Mouse (Mus musculus): ENCODE results near the gene Ly75. TPM values are rescaled to one million over a fixed set of nuclear protein-coding genes. Genes with fewer than 3 reads are reported as not detected.

The Ly75 gene
- total and polyA plus RNA-seq, 3 experiments, result 1.1 to 2.2 TPM; not detected in 1

- H3K27me3 ChIP-seq (ENCODE audit: control insufficient read depth in 1 of 2, insufficient read depth in 2 of 2, low read length in 2 of 2), result no peaks in the 10 kb centered on the region; a peak in 1 of 4 replicates
- no peak for DNase-seq (ENCODE audit: low read depth, low spot score)
- H3K36me3 ChIP-seq (ENCODE audit: control insufficient read depth in 1 of 2, insufficient read depth in 2 of 2, low read length in 2 of 2), result no peaks in the 10 kb centered on the region; a peak in 2 of 4 replicates
- H3K27ac ChIP-seq (ENCODE audit: control insufficient read depth, low read depth, low read length), result no peak overlapping the region
- H3K4me1 ChIP-seq (ENCODE audit: control insufficient read depth in 1 of 2, insufficient read depth in 2 of 2, low read length in 2 of 2), result peaks cover under 1 to 9% of the 10 kb centered on the region in 2 experiments; a peak in 3 of 4 replicates
- H3K79me2 ChIP-seq (ENCODE audit: control insufficient read depth, insufficient read depth, low read length, poor library complexity), result no peaks in the 10 kb centered on the region
- no peaks in the 10 kb centered on the region for H3K9me3 ChIP-seq (replicated peaks; ENCODE audit: insufficient read depth, low read length)
- TF ChIP-seq POLR2AphosphoS2 (IDR thresholded peaks at IDR 0.05; ENCODE audit: low read length) (no peak), MYC (IDR thresholded peaks at IDR 0.05; ENCODE audit: low read depth, low read length) (no peak), SIN3A (IDR thresholded peaks at IDR 0.05; ENCODE audit: low read length) (no peak), NELFE (IDR thresholded peaks at IDR 0.05; ENCODE audit: low read depth, low read length) (no peak)
- no peak overlapping the region for H3K4me3 ChIP-seq (ENCODE audit: control insufficient read depth in 1 of 2, insufficient read depth in 1 of 2, low read depth in 2 of 2, low read length in 2 of 2)
- no peak overlapping the region for H3K9ac ChIP-seq (ENCODE audit: control insufficient read depth, low read depth, low read length, poor library complexity, severe bottlenecking)
Observed at GRCm38 (mm10) chr2:60392286-60392685, 9.2 kb upstream of the Ly75 start.

DNA sequence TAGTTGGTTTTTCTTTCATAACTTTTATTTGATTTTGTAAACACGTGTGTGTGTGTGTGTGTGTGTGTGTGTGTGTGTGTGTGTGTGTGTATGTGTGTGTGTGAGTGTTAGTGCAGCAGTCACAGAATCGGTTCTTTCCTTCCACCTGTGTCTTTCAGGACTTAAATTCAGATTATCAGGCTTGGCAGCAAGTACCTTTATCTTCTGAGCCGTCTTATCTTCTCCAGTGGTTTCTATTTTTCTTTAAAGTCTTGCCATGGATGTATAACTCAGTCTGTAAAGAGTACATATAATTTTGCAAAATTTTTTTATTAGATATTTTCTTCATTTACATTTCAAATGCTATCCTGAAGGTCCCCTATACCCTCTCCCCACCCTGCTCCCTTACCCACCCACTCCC is 4.3 kb upstream of the Ly75 start:
- DNase-seq (ENCODE audit: low read depth, low spot score), result peak; percentile 8
- H3K9me3 ChIP-seq (replicated peaks; ENCODE audit: insufficient read depth, low read length), result no peaks in the 10 kb centered on the region
- peaks cover 0 to 14% of the 10 kb centered on the region in 2 experiments; a peak in 2 of 4 replicates for H3K36me3 ChIP-seq (ENCODE audit: control insufficient read depth in 1 of 2, insufficient read depth in 2 of 2, low read length in 2 of 2)
- H3K4me3 ChIP-seq (ENCODE audit: control insufficient read depth in 1 of 2, insufficient read depth in 1 of 2, low read depth in 2 of 2, low read length in 2 of 2), result no peak overlapping the region
- H3K4me1 ChIP-seq (ENCODE audit: control insufficient read depth in 1 of 2, insufficient read depth in 2 of 2, low read length in 2 of 2), result peaks cover 4 to 25% of the 10 kb centered on the region in 2 experiments; a peak in 3 of 4 replicates
- H3K27me3 ChIP-seq (ENCODE audit: control insufficient read depth in 1 of 2, insufficient read depth in 2 of 2, low read length in 2 of 2), result no peaks in the 10 kb centered on the region
- no peak overlapping the region for H3K27ac ChIP-seq (ENCODE audit: control insufficient read depth, low read depth, low read length)
- no peaks in the 10 kb centered on the region for H3K79me2 ChIP-seq (ENCODE audit: control insufficient read depth, insufficient read depth, low read length, poor library complexity)
- TF ChIP-seq RCOR1 (IDR thresholded peaks at IDR 0.05; ENCODE audit: low read depth, low read length), result 0 out of 2 replicates have a peak, but pooled peaks have one; percentile 27
- TF ChIP-seq MYC (IDR thresholded peaks at IDR 0.05; ENCODE audit: low read depth, low read length), result no peak
- no peak for TF ChIP-seq SIN3A (IDR thresholded peaks at IDR 0.05; ENCODE audit: low read length)
- no peak for TF ChIP-seq MAFK (IDR thresholded peaks at IDR 0.05; ENCODE audit: borderline replicate concordance, low read depth, low read length)
- no peak for TF ChIP-seq CTCF (IDR thresholded peaks at IDR 0.05 in 2 of 3, conservative IDR thresholded peaks at IDR 0.05 in 1 of 3; ENCODE audit: control insufficient read depth in 1 of 3, insufficient read depth in 1 of 3, low read depth in 2 of 3, low read length in 3 of 3, poor library complexity in 1 of 3, severe bottlenecking in 1 of 3)
- no peak for TF ChIP-seq CHD1 (IDR thresholded peaks at IDR 0.05; ENCODE audit: low read depth, low read length)
- TF ChIP-seq MAX (IDR thresholded peaks at IDR 0.05; ENCODE audit: low read length), result no peak
- TF ChIP-seq ZMIZ1 (IDR thresholded peaks at IDR 0.05; ENCODE audit: low read depth, low read length), result no peak
- no peak for TF ChIP-seq MAZ (IDR thresholded peaks at IDR 0.05; ENCODE audit: low read depth, low read length)
- TF ChIP-seq GATA1 (IDR thresholded peaks at IDR 0.05; ENCODE audit: low read depth, low read length), result peak; percentile 85
- no peak for TF ChIP-seq JUND (IDR thresholded peaks at IDR 0.05; ENCODE audit: low read depth, low read length)
- TF ChIP-seq E2F4 (IDR thresholded peaks at IDR 0.05; ENCODE audit: borderline replicate concordance, low read depth, low read length), result no peak
- TF ChIP-seq EP300 (IDR thresholded peaks at IDR 0.05; ENCODE audit: low read depth in 1 of 2, low read length in 2 of 2), result peak; percentile 42 to 49; a peak in 2 of 4 replicates
- TF ChIP-seq TCF12 (IDR thresholded peaks at IDR 0.05; ENCODE audit: low read depth, low read length), result peak; percentile 69
- TF ChIP-seq USF2 (IDR thresholded peaks at IDR 0.05; ENCODE audit: borderline replicate concordance in 1 of 2, insufficient read depth in 1 of 2, low read depth in 1 of 2, low read length in 2 of 2), result no peak
- no peak overlapping the region for H3K9ac ChIP-seq (ENCODE audit: control insufficient read depth, low read depth, low read length, poor library complexity, severe bottlenecking)

Data from MEL (cell line).